Comparison of ENCODE assay signal across 8 mouse cellular contexts in genomic region chr10:21922716-21923350, GRCm38 (mm10). TPM values are rescaled to one million over a fixed set of nuclear protein-coding genes. Genes with fewer than 3 reads are reported as not detected.
DNase-seq lines count a peak whose midpoint lies in the region; ATAC-seq lines count a peak whose summit lies in the region.

No protein-coding gene starts in this region.

- 0 out of 2 replicates have a peak, but pooled peaks cover 4% of the 10 kb centered on the region for H3K27me3 ChIP-seq in embryonic facial prominence, embryonic 12.5 days
- no peaks in the 10 kb centered on the region for H3K27me3 ChIP-seq in limb, embryonic 13.5 days

- H3K27ac ChIP-seq in embryonic facial prominence, embryonic 12.5 days, result no peak overlapping the region; the same call in 1 of the 2 replicates
- H3K27ac ChIP-seq in limb, embryonic 13.5 days, result peak overlapping the region; percentile 85; the same call in 1 of the 2 replicates

- no peak for ATAC-seq in embryonic facial prominence, embryonic 12.5 days (ENCODE audit: insufficient number of reproducible peaks, insufficient read depth, low FRiP score, low TSS enrichment)
- no peak for ATAC-seq in limb, embryonic 13.5 days (ENCODE audit: low FRiP score, low read depth)

- no peaks in the 10 kb centered on the region for H3K9me3 ChIP-seq in embryonic facial prominence, embryonic 12.5 days
- no peaks in the 10 kb centered on the region; the same call in 1 of the 2 replicates for H3K9me3 ChIP-seq in limb, embryonic 13.5 days

- peak; percentile 34 for DNase-seq in gastrocnemius, adult 18-20 months (ENCODE audit: low spot score)
- DNase-seq in gastrocnemius, postnatal 25 days, result no peak
- DNase-seq in 3134 (ENCODE audit: extremely low read depth, insufficient read length, low spot score), result peak; percentile 36
- no peak for DNase-seq in urinary bladder, adult 18-20 months (ENCODE audit: low spot score in 2 of 2)
- no peak for DNase-seq in layer of hippocampus, adult 18-20 months (ENCODE audit: low spot score in 2 of 2)
- DNase-seq in layer of hippocampus, adult 11-12 months (ENCODE audit: low spot score), result no peak

- no peak overlapping the region for H3K9ac ChIP-seq in embryonic facial prominence, embryonic 12.5 days
- no peak overlapping the region for H3K9ac ChIP-seq in limb, embryonic 13.5 days

- 29% methylated on average over 8 of the region's 8 CpGs for WGBS in embryonic facial prominence, embryonic 12.5 days
- 49% methylated on average over 8 of the region's 8 CpGs for WGBS in limb, embryonic 13.5 days

- no peak overlapping the region for H3K4me3 ChIP-seq in embryonic facial prominence, embryonic 12.5 days
- H3K4me3 ChIP-seq in limb, embryonic 13.5 days, result no peak overlapping the region

- no peaks in the 10 kb centered on the region for H3K36me3 ChIP-seq in embryonic facial prominence, embryonic 12.5 days
- no peaks in the 10 kb centered on the region for H3K36me3 ChIP-seq in limb, embryonic 13.5 days

- H3K4me2 ChIP-seq in embryonic facial prominence, embryonic 12.5 days (replicated peaks), result peak overlapping the region; percentile 37; the same call in 1 of the 2 replicates
- peak overlapping the region; percentile 56 for H3K4me2 ChIP-seq in limb, embryonic 13.5 days (replicated peaks)

- H3K4me1 ChIP-seq in embryonic facial prominence, embryonic 12.5 days, result peaks cover 19% of the 10 kb centered on the region
- H3K4me1 ChIP-seq in limb, embryonic 13.5 days, result peaks cover 32% of the 10 kb centered on the region

RNA-seq across cellular contexts. Expression of gene Sgk1, which starts 40.8 kb away (rescaled TPM):
- total RNA-seq in gastrocnemius, adult 18-20 months (2021), result 100 to 1,000 TPM; 151 to 192 TPM
- 100 to 1,000 TPM; 158 to 195 TPM for total RNA-seq in gastrocnemius, postnatal 25 days (2021)
- 32.8 and 41.7 TPM in 2 replicates for polyA plus RNA-seq in embryonic facial prominence, embryonic 12.5 days (2016; fragmentation: Nextera tagmentation; extraction: Ambion mirVana)
- polyA plus RNA-seq in limb, embryonic 13.5 days (2015; fragmentation: Nextera tagmentation; extraction: Ambion mirVana), result 54.7 and 56.3 TPM in 2 replicates
- total RNA-seq in layer of hippocampus, adult 18-20 months (2021), result 100 to 1,000 TPM in 1 of 2 experiments, 10 to 100 TPM in 1; 88.8 to 199 TPM

Comparison
In these comparisons a context has a peak if more than half of its experiments do, and no peak if none do; other contexts are left out.
1. DNase-seq: peak in gastrocnemius, adult 18-20 months (single experiment) and 3134 (single experiment); none in gastrocnemius, postnatal 25 days (single experiment), urinary bladder, adult 18-20 months (0 of 2), layer of hippocampus, adult 18-20 months (0 of 2) and layer of hippocampus, adult 11-12 months (single experiment).